Mouse (Mus musculus): Measurements from ENCODE around the gene Cacng3. TPM values are rescaled to one million over a fixed set of nuclear protein-coding genes. Genes with fewer than 3 reads are reported as not detected.

Cacng3 gene
- total RNA-seq, 2 experiments from 2014 or later: 1.1 to 1.3 TPM

GRCm38 (mm10) chr7:122716299-122716698, 46.0 kb downstream of the Cacng3 start:
- DNase-seq (ENCODE audit: low spot score in 2 of 2): no peak

DNA sequence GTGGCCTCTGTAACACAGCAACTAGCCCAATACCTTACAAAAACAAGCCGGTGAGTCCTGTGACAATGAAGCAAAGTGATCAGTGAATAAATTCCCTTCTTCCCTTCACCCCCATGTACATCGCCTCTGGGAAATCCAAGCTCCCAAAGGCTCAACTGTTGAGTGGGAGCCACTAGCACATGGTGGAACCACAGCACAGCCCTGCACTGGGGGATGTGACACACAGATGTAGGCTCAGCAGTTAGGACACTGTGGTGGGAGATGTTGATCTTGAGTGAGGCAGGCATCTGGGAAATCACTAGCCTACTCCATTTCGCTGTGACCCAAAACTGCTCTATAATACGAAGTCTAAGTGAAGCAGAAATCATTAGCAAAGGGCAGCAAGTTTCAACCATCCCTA, 48.2 kb downstream of the Cacng3 start:
- DNase-seq (ENCODE audit: low spot score in 2 of 2): no peak

GRCm38 (mm10) chr7:122723358-122723876, 53.1 kb downstream of the Cacng3 start:
- no peak for DNase-seq (ENCODE audit: low spot score in 2 of 2)

- no peak for DNase-seq (ENCODE audit: low spot score in 2 of 2)
Observed at GRCm38 (mm10) chr7:122726376-122726775, 56.1 kb downstream of the Cacng3 start.

GRCm38 (mm10) chr7:122728186-122728585, 57.9 kb downstream of the Cacng3 start:
- no peak for DNase-seq (ENCODE audit: low spot score in 2 of 2)

- DNase-seq (ENCODE audit: low spot score in 2 of 2): no peak
Observed at GRCm38 (mm10) chr7:122728846-122729245, 58.6 kb downstream of the Cacng3 start.

GRCm38 (mm10) chr7:122735323-122735722, 65.0 kb downstream of the Cacng3 start:
- DNase-seq (ENCODE audit: low spot score in 2 of 2): no peak

DNA sequence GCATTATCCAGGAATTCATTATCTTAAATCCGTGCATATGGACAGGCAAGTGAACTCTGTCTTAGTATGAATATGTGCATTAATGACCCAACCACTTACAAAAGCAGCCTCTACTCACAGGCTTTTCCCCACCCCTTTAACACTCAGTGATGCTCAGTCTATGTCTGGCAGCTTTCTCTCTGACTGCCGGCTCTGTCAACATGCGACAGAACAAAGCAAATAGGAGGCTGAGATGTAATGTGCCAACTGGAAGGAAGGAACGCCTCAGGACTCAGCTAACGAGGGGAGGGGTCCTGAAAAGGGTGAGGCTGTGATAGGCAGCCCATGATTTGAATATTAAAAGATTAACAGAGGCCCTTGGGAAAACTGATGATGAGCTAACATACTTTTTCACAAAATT, 68.2 kb downstream of the Cacng3 start:
- DNase-seq (ENCODE audit: low spot score in 2 of 2): no peak

GRCm38 (mm10) chr7:122740663-122741062, 70.4 kb downstream of the Cacng3 start:
- DNase-seq (ENCODE audit: low spot score in 2 of 2): no peak

GRCm38 (mm10) chr7:122755920-122756603, 85.8 kb downstream of the Cacng3 start:
- DNase-seq (ENCODE audit: low spot score in 2 of 2): no peak

- no peak for DNase-seq (ENCODE audit: low spot score in 2 of 2)
Observed at GRCm38 (mm10) chr7:122758645-122759044, 88.4 kb downstream of the Cacng3 start.

DNA sequence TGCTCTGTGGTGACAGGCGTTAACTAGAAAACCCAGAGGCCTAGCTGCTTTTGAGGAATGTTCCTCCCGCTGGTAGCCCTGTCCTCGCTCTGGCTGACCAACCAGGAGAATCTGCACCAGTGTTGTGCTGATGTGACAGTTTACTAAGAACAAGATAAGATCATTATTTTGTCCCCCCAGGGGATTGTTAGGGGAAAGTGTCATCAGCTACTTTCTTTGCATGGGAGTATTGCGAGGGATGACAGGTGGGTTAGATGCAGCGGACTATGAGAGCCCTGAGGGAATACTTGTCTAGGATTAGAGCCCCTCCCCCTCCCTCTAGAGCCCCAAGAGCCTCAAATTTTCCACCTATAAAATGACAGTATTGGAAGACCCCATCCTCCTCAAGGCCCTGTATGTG, 94.2 kb downstream of the Cacng3 start:
- DNase-seq (ENCODE audit: low spot score in 2 of 2): no peak

GRCm38 (mm10) chr7:122768292-122769020, 98.2 kb downstream of the Cacng3 start:
- no peak for DNase-seq (ENCODE audit: low spot score in 2 of 2)

GRCm38 (mm10) chr7:122779601-122780000, 109.3 kb downstream of the Cacng3 start:
- DNase-seq (ENCODE audit: low spot score in 2 of 2): no peak

- no peak for DNase-seq (ENCODE audit: low spot score in 2 of 2)
Observed at GRCm38 (mm10) chr7:122789929-122790328, 119.6 kb downstream of the Cacng3 start.

DNA sequence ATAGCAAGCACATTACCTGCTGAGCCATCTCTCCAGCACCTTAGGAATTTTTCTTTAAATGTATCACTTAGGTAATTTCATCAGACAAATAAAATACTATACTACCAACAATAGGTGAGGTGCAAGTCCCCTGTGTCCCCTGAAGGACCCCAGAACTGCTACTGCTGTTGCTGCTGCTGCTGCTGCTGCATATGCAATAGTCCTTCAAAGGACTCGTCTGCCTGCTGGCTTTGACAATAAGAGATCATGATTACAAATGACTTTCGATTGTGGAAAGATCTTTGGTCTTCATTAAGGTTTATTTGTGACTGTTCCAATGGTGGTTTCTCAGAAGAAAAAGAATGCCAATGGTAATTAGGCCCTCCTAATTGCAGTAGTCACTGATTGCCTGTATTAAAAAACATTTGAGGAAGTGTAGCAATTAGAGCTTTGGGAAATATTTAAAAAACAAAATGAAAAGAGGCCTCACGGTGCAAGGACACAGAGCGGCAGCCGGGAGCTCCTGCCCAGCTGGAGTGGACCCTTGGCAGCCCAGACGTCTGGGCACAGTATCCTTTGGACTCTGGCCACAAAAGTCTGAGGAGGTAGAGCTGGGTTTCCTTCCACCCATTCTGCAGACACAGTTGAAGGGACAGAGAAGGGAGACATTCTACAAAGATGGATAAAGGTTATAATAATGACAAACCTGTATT, 123.5 kb downstream of the Cacng3 start:
- no peak for DNase-seq (ENCODE audit: low spot score in 2 of 2)

GRCm38 (mm10) chr7:122795140-122795539, 124.8 kb downstream of the Cacng3 start:
- DNase-seq (ENCODE audit: low spot score in 2 of 2): no peak

DNA sequence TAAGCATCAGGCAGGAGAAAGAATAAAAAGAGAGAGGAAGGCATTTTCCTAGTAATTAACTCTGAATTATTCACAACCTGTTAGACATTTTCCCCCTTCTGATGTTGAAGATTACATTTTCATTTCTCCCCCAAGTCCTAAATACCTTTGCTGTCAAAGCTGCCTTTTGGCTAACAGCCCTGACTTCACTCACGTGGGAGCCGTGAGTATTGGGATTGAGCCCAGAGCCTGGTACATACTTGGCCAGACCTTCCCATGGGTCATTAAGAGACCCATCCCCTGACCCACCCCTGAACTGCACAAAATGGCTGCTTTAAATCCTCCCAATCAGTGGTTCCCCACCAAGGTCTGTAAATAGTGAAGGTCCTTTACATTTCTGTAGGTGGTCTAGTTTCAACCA, 130.5 kb downstream of the Cacng3 start:
- DNase-seq (ENCODE audit: low spot score in 2 of 2): no peak

- peak in 1 of 2 experiments; percentile 26 for DNase-seq (ENCODE audit: low spot score in 2 of 2)
Observed at GRCm38 (mm10) chr7:122803839-122804496, 133.7 kb downstream of the Cacng3 start.

DNA sequence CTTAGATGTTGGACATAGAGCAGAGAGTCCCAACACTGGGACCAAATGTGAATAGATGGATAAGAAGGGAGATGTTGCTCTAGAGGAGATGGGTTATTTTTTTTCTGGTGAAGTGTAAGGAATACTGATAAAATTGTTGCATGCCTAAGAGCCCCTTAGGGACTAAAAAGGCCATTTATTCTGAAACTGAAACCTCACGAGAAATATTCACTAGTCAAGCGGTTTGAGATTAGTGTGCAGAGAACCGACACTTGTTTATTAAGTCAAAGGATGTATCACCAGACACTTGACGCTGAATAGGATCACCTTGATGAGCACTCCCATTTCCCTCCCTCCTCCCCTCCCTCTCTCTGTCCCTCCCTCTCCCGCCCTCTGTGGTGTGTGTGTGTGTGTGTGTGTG, 136.2 kb downstream of the Cacng3 start:
- DNase-seq (ENCODE audit: low spot score in 2 of 2): no peak

GRCm38 (mm10) chr7:122813724-122814123, 143.4 kb downstream of the Cacng3 start:
- DNase-seq (ENCODE audit: low spot score in 2 of 2): no peak

Measured in adrenal gland, adult 18-20 months (tissue).